Mouse (Mus musculus) layer of hippocampus, adult 18-20 months (tissue): ENCODE results near the gene Eya2. TPM values are rescaled to one million over a fixed set of nuclear protein-coding genes. Genes with fewer than 3 reads are reported as not detected.

Source experiments
- DNase-seq, 2 experiments: peaks; one replicate each; pipeline ENCODE4 v3.0.0; 2022; ENCODE audit warnings: low spot score in 2 of 2
- total RNA-seq, 2 experiments: library from RNA; stranded (reverse); gene quantifications; 2 replicates each; pipeline ENCODE4 v1.2.3; 2021

Gene Eya2
- total RNA-seq, 2 experiments from 2014 or later = 1.8 to 2.8 TPM

- no peak for DNase-seq
These were observed 108.4 kb downstream of the Eya2 start for GRCm38 (mm10) chr2:165703033-165703805.

GRCm38 (mm10) chr2:165708266-165708665, 113.4 kb downstream of the Eya2 start:
- DNase-seq = no peak

GRCm38 (mm10) chr2:165716688-165717087, 121.9 kb downstream of the Eya2 start:
- no peak for DNase-seq

- peak; percentile 19 to 53 for DNase-seq
These were observed 122.6 kb downstream of the Eya2 start for GRCm38 (mm10) chr2:165717182-165718176.

- no peak for DNase-seq
These were observed 124.5 kb downstream of the Eya2 start for GRCm38 (mm10) chr2:165719382-165719781.

GRCm38 (mm10) chr2:165721941-165722340, 127.1 kb downstream of the Eya2 start:
- no peak for DNase-seq

GRCm38 (mm10) chr2:165732552-165733238, 137.9 kb downstream of the Eya2 start:
- no peak for DNase-seq

- no peak for DNase-seq
These were observed 138.9 kb downstream of the Eya2 start for GRCm38 (mm10) chr2:165733701-165734100.

GRCm38 (mm10) chr2:165736297-165736696, 141.5 kb downstream of the Eya2 start:
- no peak for DNase-seq

GRCm38 (mm10) chr2:165740381-165740780, 145.5 kb downstream of the Eya2 start:
- DNase-seq = no peak

GRCm38 (mm10) chr2:165740982-165741381, 146.2 kb downstream of the Eya2 start:
- no peak for DNase-seq

GRCm38 (mm10) chr2:165741526-165742050, 146.8 kb downstream of the Eya2 start:
- no peak for DNase-seq

- DNase-seq = no peak
These were observed 147.5 kb downstream of the Eya2 start for GRCm38 (mm10) chr2:165742210-165742786.

GRCm38 (mm10) chr2:165745306-165746098, 150.7 kb downstream of the Eya2 start:
- peak in 1 of 2 experiments; percentile 26 for DNase-seq

GRCm38 (mm10) chr2:165747975-165748374, 153.1 kb downstream of the Eya2 start:
- DNase-seq = no peak

- DNase-seq = no peak
These were observed 153.6 kb downstream of the Eya2 start for GRCm38 (mm10) chr2:165748426-165748825.

GRCm38 (mm10) chr2:165751068-165751467, 156.2 kb downstream of the Eya2 start:
- peak in 1 of 2 experiments; percentile 37 for DNase-seq

- no peak for DNase-seq
These were observed 157.9 kb downstream of the Eya2 start for GRCm38 (mm10) chr2:165752704-165753103.

GRCm38 (mm10) chr2:165757799-165758198, 163.0 kb downstream of the Eya2 start:
- no peak for DNase-seq

- DNase-seq = no peak
These were observed 163.7 kb downstream of the Eya2 start for GRCm38 (mm10) chr2:165758534-165758933.
